Mouse (Mus musculus): ENCODE results near the gene Nup93. TPM values are rescaled to one million over a fixed set of nuclear protein-coding genes. Genes with fewer than 3 reads are reported as not detected.
"Not testable (repeated sequence)": the region's sequence is repeated elsewhere in the genome, so short reads cannot be mapped to it uniquely, and the experiment has no call there.

Gene Nup93
- total RNA-seq (2021), result 10 to 100 TPM; 46.6 to 52.8 TPM
- long read RNA-seq, experiment 1, transcript Nup93-201 (22 exons, 2,707 nt), result major isoform, 31 of 39 reads
- long read RNA-seq, experiment 1, partial matches to known transcripts, result 4 of 39 reads
- long read RNA-seq, experiment 1, other reads (novel, unspliced or antisense), result 3 of 39 reads
- long read RNA-seq, experiment 2, transcript Nup93-201 (22 exons, 2,707 nt), result major isoform, 28 of 44 reads
- long read RNA-seq, experiment 2, partial matches to known transcripts, result 4 of 44 reads
- long read RNA-seq, experiment 2, other reads (novel, unspliced or antisense), result 8 of 44 reads

GRCm38 (mm10) chr8:94214252-94215173, at the start of gene Nup93:
TSS of gene Nup93 (plus strand) at chr8:94214564.
- intact Hi-C loops (cut with DNase I), result loop anchor here (5.0 kb wide), 1 partner anchor 58 kb away; no protein-coding TSS in a partner anchor
- DNase-seq (ENCODE audit: low spot score in 2 of 2), result peak; percentile 98 to 99

DNA sequence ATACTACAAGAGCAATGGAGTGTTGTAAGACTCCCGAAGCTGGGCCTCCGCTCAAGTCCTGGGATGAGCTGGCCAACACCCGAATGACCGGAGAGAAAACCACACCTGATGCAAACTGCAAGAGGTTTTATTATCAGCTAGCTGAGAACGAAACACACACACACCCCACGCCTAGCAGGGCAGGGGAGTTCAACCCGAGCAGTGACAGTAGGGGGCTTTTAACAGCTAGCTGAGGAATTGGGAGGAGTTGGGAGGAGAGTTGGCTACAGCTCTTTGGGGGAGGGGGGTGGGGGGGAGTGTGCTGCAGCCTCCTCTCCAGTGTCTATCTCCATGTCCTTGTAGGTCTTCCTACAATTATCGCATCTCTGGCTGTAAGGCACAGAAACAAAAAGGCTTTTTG, 48.6 kb upstream of the Nup93 start:
- intact Hi-C loops (cut with DNase I); DNase-seq (ENCODE audit: low spot score in 2 of 2): not testable (repeated sequence)

DNA sequence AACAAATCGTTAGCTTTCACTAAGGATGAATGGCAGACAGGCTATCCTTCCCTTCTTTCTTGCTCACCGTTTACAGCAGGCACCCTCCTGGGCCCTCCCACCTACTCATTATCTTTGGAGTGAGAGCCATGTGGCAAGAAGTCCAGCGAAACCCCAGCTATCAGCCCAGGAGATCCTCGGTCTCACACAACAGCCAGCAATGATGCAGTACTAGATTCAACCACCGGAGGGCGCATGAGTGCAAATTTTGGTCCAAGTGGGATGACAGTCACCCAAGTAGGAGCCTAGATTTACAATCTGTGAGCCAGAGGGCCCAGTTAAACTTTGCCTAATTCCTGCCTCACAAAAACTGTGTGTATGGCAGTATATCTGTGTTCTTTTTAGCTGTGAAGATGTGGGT, 47.1 kb upstream of the Nup93 start:
- peak; percentile 94 to 96 for DNase-seq (ENCODE audit: low spot score in 2 of 2)
- intact Hi-C loops (cut with DNase I), result loop anchor here (1.0 kb wide), 1 partner anchor 32 kb away; no protein-coding TSS in a partner anchor

- intact Hi-C loops (cut with DNase I), result no loop called here
- DNase-seq (ENCODE audit: low spot score in 2 of 2), result no peak
These were observed 44.8 kb upstream of the Nup93 start for GRCm38 (mm10) chr8:94169547-94169946.

DNA sequence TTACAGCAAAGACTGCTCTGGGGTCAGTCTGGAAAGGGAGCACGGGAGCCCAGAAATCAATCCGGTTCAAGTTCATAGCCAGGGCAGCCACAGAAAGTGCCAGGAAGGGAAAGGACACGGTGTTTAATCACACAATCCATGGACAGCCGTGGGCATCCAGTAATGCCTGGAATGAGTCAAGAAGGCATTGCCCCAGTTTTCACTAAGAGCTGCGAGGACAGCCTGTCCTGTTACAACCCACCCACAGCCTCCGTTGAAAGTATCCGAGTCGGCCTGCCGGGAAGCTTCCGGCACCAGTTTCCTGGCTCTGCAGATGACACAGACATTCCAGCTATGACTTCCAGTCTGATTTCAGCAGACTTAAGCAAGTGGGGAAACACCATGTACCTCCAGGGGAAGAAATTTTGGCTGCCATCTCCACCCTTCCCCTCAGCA, 43.0 kb upstream of the Nup93 start:
- peak; percentile 59 to 75 for DNase-seq (ENCODE audit: low spot score in 2 of 2)
- intact Hi-C loops (cut with DNase I), result no loop called here

- peak; percentile 72 to 94 for DNase-seq (ENCODE audit: low spot score in 2 of 2)
- intact Hi-C loops (cut with DNase I), result no loop called here
These were observed 42.1 kb upstream of the Nup93 start, which contains the start of gene Mt2 for GRCm38 (mm10) chr8:94172075-94172808. TSS of gene Mt2 (plus strand) at chr8:94172664.

DNA sequence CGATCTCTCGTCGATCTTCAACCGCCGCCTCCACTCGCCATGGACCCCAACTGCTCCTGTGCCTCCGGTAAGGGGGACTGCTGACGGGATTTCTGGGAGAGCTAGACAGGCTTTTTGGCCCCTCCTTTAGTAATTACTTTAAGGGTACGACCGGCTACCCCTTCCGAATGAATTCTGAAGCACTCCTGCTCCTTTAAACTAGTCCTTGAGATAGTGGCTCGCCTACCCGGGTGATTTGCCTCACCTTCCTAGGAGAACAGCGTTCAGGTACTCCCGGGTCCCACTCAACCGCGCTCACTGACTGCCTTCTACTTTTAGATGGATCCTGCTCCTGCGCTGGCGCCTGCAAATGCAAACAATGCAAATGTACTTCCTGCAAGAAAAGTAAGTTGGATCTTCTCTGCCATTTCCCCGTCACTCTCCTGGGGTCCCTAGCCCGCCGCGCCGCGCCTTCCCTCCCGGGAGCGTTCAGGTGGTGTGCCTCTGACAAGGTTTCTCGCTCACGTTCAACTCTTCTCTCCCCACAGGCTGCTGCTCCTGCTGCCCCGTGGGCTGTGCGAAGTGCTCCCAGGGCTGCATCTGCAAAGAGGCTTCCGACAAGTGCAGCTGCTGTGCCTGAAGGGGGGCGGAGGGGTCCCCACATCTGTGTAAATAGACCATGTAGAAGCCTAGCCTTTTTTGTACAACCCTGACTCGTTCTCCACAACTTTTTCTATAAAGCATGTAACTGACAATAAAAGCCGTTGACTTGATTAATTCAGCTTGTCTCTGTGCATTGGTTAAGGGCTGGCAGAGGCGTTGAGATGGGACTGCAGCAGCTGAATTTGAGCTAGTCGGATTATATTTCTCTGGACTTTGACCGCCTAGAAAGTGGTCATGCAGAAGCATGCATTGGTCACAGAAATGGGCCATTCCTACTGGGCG, 41.3 kb upstream of the Nup93 start:
- no peak for DNase-seq (ENCODE audit: low spot score in 2 of 2)
- intact Hi-C loops (cut with DNase I), result no loop called here

- intact Hi-C loops (cut with DNase I), result no loop called here
- no peak for DNase-seq (ENCODE audit: low spot score in 2 of 2)
These were observed 40.4 kb upstream of the Nup93 start for GRCm38 (mm10) chr8:94173848-94174403.

DNA sequence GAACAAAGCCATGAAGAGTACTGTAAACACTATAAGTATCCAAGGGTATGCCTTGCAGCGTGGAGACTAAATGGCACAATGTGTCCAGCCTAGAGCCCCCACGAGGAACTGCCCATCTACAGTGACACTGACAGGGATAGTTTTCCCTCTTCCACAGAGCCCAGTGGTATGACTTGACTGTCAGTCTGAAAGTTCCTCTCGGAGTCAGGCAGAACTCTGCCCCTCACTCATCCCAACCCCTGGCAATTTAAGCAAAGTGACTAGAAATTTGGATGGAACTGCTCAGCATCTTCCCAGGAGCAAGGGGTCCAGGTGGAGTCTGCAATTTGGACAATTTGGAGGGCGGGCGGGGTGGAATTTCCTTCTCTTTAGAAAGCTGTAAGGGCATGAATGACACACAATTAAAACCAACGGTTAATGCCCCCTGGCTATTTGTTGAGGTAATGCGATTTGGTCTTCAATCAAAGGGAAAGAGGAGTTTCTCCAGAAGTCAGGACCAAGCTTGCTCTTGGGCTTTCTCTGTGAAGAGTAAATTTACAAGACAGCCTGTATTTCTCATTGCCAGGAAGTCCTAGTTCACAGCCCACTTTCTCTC, 39.6 kb upstream of the Nup93 start:
- DNase-seq (ENCODE audit: low spot score in 2 of 2), result no peak
- intact Hi-C loops (cut with DNase I), result no loop called here

DNA sequence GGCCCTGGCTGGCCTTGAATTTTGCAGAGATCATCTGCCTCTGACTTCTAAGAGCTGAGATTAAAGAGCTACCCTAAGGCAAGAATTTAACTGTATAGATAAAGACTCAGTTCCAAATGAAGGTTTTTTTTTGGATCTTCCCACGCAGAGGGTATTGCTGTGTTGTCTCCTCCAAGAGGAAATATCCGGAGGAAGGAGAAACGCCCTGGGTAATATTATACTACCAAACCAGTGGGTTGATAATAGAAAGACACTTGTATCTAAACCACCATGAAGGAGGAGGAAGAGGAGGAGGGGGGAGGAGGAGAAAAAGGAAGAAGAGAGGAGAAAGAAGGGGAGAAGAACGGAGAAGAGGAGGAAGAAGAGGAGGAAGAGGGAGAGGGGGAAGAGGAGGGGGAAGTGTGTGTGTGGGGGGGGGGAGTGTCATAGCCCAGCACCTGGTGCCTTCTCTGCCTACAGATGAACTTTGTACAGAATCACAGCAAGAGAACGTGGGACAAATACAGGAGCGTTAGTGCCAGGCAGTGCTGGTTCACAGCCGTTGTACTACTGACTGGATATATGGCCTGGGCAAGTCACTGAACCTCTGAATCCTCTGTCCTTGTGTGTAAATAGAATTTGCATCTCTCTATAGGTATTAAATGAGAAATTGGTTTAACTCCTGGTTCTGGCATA, 36.5 kb upstream of the Nup93 start:
- intact Hi-C loops (cut with DNase I), result no loop called here
- DNase-seq (ENCODE audit: low spot score in 2 of 2), result no peak

GRCm38 (mm10) chr8:94178857-94179712, 35.3 kb upstream of the Nup93 start, which contains the start of gene Mt1:
TSS of gene Mt1 (plus strand) at chr8:94179082.
- intact Hi-C loops (cut with DNase I), result no loop called here
- DNase-seq (ENCODE audit: low spot score in 2 of 2), result peak; percentile 87 to 97

GRCm38 (mm10) chr8:94179713-94180560, 34.4 kb upstream of the Nup93 start:
- no peak for DNase-seq (ENCODE audit: low spot score in 2 of 2)
- intact Hi-C loops (cut with DNase I), result no loop called here

- intact Hi-C loops (cut with DNase I), result no loop called here
- no peak for DNase-seq (ENCODE audit: low spot score in 2 of 2)
These were observed 33.8 kb upstream of the Nup93 start for GRCm38 (mm10) chr8:94180561-94180908.

DNA sequence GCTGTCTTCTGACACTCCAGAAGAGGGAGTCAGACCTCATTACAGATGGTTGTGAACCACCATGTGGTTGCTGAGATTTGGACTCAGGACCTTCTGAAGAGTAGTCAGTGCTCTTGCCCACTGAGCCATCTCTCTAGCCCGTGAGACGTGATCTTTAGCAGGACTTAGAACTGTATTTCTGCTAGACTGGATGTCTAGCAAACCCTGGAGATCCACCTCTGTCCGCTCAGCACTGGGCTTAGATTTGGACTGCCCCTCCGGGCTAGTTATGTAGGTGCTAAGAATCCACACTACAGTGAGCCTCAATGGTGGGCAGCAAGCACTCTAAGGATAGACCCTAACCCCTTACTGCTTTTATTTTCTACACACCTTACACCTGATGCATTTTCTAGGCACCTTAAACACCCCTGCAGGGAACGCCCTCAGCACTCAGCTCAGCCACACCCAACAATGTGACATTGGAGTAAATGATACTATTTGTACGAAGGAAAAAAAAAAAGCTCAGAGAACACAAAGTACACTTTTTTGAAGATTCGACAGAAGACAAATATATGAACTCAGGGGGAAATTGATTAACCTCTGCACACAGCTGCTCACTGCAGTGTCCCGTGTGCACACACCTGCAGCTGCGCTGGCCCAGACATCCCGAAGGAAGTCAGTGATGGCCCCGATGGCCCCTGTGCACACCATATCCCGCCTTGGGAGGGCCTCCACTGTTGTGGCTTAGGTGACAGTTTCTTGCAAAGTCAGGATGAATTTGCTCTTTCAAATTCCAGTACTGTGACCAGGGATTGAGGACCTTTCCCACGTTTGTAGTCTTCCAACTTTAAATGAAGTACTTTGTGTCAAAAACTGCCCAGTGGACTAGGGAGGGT, 32.1 kb upstream of the Nup93 start:
- no peak for DNase-seq (ENCODE audit: low spot score in 2 of 2)
- intact Hi-C loops (cut with DNase I), result no loop called here

GRCm38 (mm10) chr8:94183117-94183516, 31.2 kb upstream of the Nup93 start:
- DNase-seq (ENCODE audit: low spot score in 2 of 2), result peak; percentile 71 to 84
- intact Hi-C loops (cut with DNase I), result no loop called here

Measured in left cerebral cortex, postnatal 14 days (tissue).